Mouse (Mus musculus): ENCODE data around the gene Igfbp4.

DNA sequence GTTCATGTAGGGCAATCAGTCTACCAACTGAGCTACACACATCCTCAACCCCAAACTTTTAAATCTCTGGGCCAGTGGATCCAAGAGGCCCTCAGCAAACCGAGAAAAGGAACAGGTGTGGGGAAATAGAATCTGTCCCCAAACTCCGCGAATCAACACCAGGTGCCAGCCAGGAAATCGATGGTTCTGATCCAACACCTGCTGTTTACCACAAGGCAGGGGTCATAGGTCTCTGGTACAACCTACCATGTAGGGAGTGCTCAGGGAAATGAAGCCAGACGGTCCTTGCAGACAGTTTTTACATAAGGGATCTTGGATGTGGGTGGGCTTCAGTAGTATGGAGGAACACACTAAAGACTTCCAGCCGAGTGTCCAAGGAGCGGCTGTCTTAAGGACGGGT lies 26.5 kb downstream of the Igfbp4 start:
- TF ChIP-seq POLR2A (IDR thresholded peaks at IDR 0.05; ENCODE audit: borderline replicate concordance, control insufficient read depth, low read depth, low read length) (no peak), CTCF (IDR thresholded peaks at IDR 0.05; ENCODE audit: control insufficient read depth, insufficient read depth, low read length) (no peak)
